Mouse (Mus musculus): ENCODE results near the gene Creb3l1. TPM values are rescaled to one million over a fixed set of nuclear protein-coding genes. Genes with fewer than 3 reads are reported as not detected.
A peak's percentile ranks its signal among the peaks of the same experiment; 100 is the strongest.

Gene Creb3l1
- polyA plus RNA-seq, 1 experiment from 2014 or later = 0.63 TPM

GRCm38 (mm10) chr2:91986071-91986470, 38.2 kb downstream of the Creb3l1 start:
- ATAC-seq (no peak), DNase-seq (peak; percentile 28)
- 8% methylated on average over 5 of the region's 5 CpGs for WGBS (ENCODE audit: insufficient replicate concordance)
- no peak overlapping the region for H3K4me3 ChIP-seq (ENCODE audit: low read depth, low read length)
- H3K27me3 ChIP-seq (ENCODE audit: insufficient read depth, low read length) = no peaks in the 10 kb centered on the region
- H3K36me3 ChIP-seq (replicated peaks; ENCODE audit: insufficient read depth, low read length) = no peaks in the 10 kb centered on the region
- peaks cover 12% of the 10 kb centered on the region for H3K4me1 ChIP-seq (ENCODE audit: insufficient read depth)
- TF ChIP-seq EP300 (IDR thresholded peaks at IDR 0.05; ENCODE audit: low read depth) (no peak), CTCF (IDR thresholded peaks at IDR 0.05; ENCODE audit: low read depth) (peak; percentile 66)
- H3K4me2 ChIP-seq (ENCODE audit: low read depth, low read length) = no peak overlapping the region; the same call in 1 of the 2 replicates
- no peak overlapping the region for H3K9ac ChIP-seq (replicated peaks)
- H3K27ac ChIP-seq (ENCODE audit: low read depth) = no peak overlapping the region
- 0 out of 2 replicates have a peak, but pooled peaks cover 3% of the 10 kb centered on the region for H3K9me3 ChIP-seq (ENCODE audit: low read length)

- H3K9ac ChIP-seq (replicated peaks) = no peak overlapping the region
- peak overlapping the region; percentile 77 for H3K27ac ChIP-seq (ENCODE audit: low read depth)
- no peaks in the 10 kb centered on the region for H3K27me3 ChIP-seq (ENCODE audit: insufficient read depth, low read length)
- H3K4me1 ChIP-seq (ENCODE audit: insufficient read depth) = peaks cover 12% of the 10 kb centered on the region
- peak overlapping the region; percentile 29 for H3K4me3 ChIP-seq (ENCODE audit: low read depth, low read length)
- no peaks in the 10 kb centered on the region for H3K36me3 ChIP-seq (replicated peaks; ENCODE audit: insufficient read depth, low read length)
- H3K9me3 ChIP-seq (ENCODE audit: low read length) = 0 out of 2 replicates have a peak, but pooled peaks cover 3% of the 10 kb centered on the region
- 36% methylated on average over 9 of the region's 9 CpGs for WGBS (ENCODE audit: insufficient replicate concordance)
- TF ChIP-seq EP300 (IDR thresholded peaks at IDR 0.05; ENCODE audit: low read depth) (no peak), CTCF (IDR thresholded peaks at IDR 0.05; ENCODE audit: low read depth) (no peak)
- H3K4me2 ChIP-seq (ENCODE audit: low read depth, low read length) = peak overlapping the region; percentile 65
- DNase-seq (no peak), ATAC-seq (peak; percentile 2; the same call in 1 of the 2 replicates)
These were observed 39.3 kb downstream of the Creb3l1 start for GRCm38 (mm10) chr2:91984906-91985525.

DNA sequence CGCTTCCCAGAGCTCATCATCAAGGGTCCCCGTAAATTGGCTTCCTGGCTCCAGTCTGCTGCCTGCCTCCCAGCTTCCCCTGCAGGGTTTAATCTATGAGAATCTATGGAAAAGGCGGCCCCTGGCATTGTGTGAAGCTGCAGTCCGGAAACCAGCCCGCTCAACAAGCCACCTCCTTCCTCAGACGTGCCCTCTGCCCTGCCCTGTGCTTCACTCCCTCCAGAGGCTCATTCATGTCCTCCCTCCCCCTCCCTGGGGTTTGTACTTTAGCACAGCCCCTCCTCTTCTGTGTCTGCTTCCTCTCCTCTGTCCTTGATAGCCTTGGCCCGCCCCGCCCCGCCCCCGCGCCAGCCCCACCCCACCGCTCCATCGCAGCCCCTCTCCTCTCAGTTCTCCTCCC, 39.9 kb downstream of the Creb3l1 start:
- no peaks in the 10 kb centered on the region for H3K27me3 ChIP-seq (ENCODE audit: insufficient read depth, low read length)
- H3K4me3 ChIP-seq (ENCODE audit: low read depth, low read length) = peak overlapping the region; percentile 29
- H3K9me3 ChIP-seq (ENCODE audit: low read length) = no peaks in the 10 kb centered on the region
- DNase-seq (peak; percentile 76), ATAC-seq (peak; percentile 86)
- no peak for TF ChIP-seq CTCF (IDR thresholded peaks at IDR 0.05; ENCODE audit: low read depth)
- no peak for TF ChIP-seq EP300 (IDR thresholded peaks at IDR 0.05; ENCODE audit: low read depth)
- peaks cover 12% of the 10 kb centered on the region for H3K4me1 ChIP-seq (ENCODE audit: insufficient read depth)
- H3K27ac ChIP-seq (ENCODE audit: low read depth) = peak overlapping the region; percentile 77
- peak overlapping the region; percentile 42; the same call in 1 of the 2 replicates for H3K9ac ChIP-seq (replicated peaks)
- H3K4me2 ChIP-seq (ENCODE audit: low read depth, low read length) = peak overlapping the region; percentile 65
- no peaks in the 10 kb centered on the region for H3K36me3 ChIP-seq (replicated peaks; ENCODE audit: insufficient read depth, low read length)
- 4% methylated on average over 12 of the region's 13 CpGs for WGBS (ENCODE audit: insufficient replicate concordance)

GRCm38 (mm10) chr2:91980830-91981229, 43.5 kb downstream of the Creb3l1 start:
- H3K27me3 ChIP-seq (ENCODE audit: insufficient read depth, low read length) = peaks cover 25% of the 10 kb centered on the region
- 77% methylated on average over 5 of the region's 5 CpGs for WGBS (ENCODE audit: insufficient replicate concordance)
- TF ChIP-seq CTCF (IDR thresholded peaks at IDR 0.05; ENCODE audit: low read depth) = no peak

GRCm38 (mm10) chr2:91980245-91980644, 44.1 kb downstream of the Creb3l1 start:
- Histone ChIP-seq H3K27me3 (ENCODE audit: insufficient read depth, low read length) (peaks cover 30% of the 10 kb centered on the region), H3K36me3 (replicated peaks; ENCODE audit: insufficient read depth, low read length) (no peaks in the 10 kb centered on the region), H3K4me1 (ENCODE audit: insufficient read depth) (peaks cover 17% of the 10 kb centered on the region), H3K4me2 (ENCODE audit: low read depth, low read length) (no peak overlapping the region), H3K4me3 (ENCODE audit: low read depth, low read length) (no peak overlapping the region), H3K27ac (ENCODE audit: low read depth) (no peak overlapping the region), H3K9me3 (ENCODE audit: low read length) (no peaks in the 10 kb centered on the region), H3K9ac (replicated peaks) (no peak overlapping the region)
- no peak for DNase-seq
- no peak for ATAC-seq
- 43% methylated on average over 4 of the region's 4 CpGs for WGBS (ENCODE audit: insufficient replicate concordance)
- TF ChIP-seq EP300 (IDR thresholded peaks at IDR 0.05; ENCODE audit: low read depth) (no peak), CTCF (IDR thresholded peaks at IDR 0.05; ENCODE audit: low read depth) (no peak)

More at GRCm38 (mm10) chr2:91980830-91981229, 43.5 kb downstream of the Creb3l1 start:
- H3K9ac ChIP-seq (replicated peaks) = no peak overlapping the region
- no peaks in the 10 kb centered on the region for H3K36me3 ChIP-seq (replicated peaks; ENCODE audit: insufficient read depth, low read length)
- H3K4me1 ChIP-seq (ENCODE audit: insufficient read depth) = peaks cover 17% of the 10 kb centered on the region
- H3K27ac ChIP-seq (ENCODE audit: low read depth) = no peak overlapping the region
- no peak overlapping the region for H3K4me3 ChIP-seq (ENCODE audit: low read depth, low read length)
- DNase-seq (no peak), ATAC-seq (no peak)
- no peak overlapping the region for H3K4me2 ChIP-seq (ENCODE audit: low read depth, low read length)
- no peaks in the 10 kb centered on the region for H3K9me3 ChIP-seq (ENCODE audit: low read length)

GRCm38 (mm10) chr2:91978547-91978946, 45.8 kb downstream of the Creb3l1 start:
- DNase-seq = no peak
- TF ChIP-seq CTCF (IDR thresholded peaks at IDR 0.05; ENCODE audit: low read depth) (no peak), EP300 (IDR thresholded peaks at IDR 0.05; ENCODE audit: low read depth) (no peak)
- Histone ChIP-seq H3K9me3 (ENCODE audit: low read length) (no peaks in the 10 kb centered on the region), H3K9ac (replicated peaks) (no peak overlapping the region), H3K27me3 (ENCODE audit: insufficient read depth, low read length) (peaks cover 43% of the 10 kb centered on the region), H3K4me1 (ENCODE audit: insufficient read depth) (peaks cover 7% of the 10 kb centered on the region; the same call in 1 of the 2 replicates), H3K4me3 (ENCODE audit: low read depth, low read length) (no peak overlapping the region), H3K36me3 (replicated peaks; ENCODE audit: insufficient read depth, low read length) (no peaks in the 10 kb centered on the region), H3K27ac (ENCODE audit: low read depth) (no peak overlapping the region), H3K4me2 (ENCODE audit: low read depth, low read length) (no peak overlapping the region)
- 26% methylated on average over 2 of the region's 2 CpGs for WGBS (ENCODE audit: insufficient replicate concordance)
- ATAC-seq = no peak

Measured in liver, postnatal 0 days (tissue).